Mouse (Mus musculus): Measurements from ENCODE around the gene Slc9a9.

The Slc9a9 gene

DNA sequence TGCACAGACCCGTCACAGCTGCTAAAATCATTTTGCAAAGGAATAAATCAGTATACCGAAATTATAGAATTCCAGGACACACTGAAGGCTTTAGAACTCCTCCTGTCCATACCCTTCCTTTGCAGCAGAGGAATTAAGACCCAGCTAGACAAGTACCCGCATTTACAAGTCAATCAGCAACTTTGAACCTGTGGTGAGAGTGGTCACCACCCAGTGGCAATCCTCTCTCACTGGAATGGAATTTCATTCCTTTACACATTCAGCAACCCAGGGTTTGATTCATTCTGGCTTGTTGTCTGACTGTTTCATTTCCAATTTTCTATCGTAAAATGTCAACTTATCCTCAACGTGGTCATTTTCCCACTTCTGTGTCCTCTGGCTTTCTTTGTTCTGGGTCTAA, 67.5 kb downstream of the Slc9a9 start:
- DNase-seq = no peak

DNA sequence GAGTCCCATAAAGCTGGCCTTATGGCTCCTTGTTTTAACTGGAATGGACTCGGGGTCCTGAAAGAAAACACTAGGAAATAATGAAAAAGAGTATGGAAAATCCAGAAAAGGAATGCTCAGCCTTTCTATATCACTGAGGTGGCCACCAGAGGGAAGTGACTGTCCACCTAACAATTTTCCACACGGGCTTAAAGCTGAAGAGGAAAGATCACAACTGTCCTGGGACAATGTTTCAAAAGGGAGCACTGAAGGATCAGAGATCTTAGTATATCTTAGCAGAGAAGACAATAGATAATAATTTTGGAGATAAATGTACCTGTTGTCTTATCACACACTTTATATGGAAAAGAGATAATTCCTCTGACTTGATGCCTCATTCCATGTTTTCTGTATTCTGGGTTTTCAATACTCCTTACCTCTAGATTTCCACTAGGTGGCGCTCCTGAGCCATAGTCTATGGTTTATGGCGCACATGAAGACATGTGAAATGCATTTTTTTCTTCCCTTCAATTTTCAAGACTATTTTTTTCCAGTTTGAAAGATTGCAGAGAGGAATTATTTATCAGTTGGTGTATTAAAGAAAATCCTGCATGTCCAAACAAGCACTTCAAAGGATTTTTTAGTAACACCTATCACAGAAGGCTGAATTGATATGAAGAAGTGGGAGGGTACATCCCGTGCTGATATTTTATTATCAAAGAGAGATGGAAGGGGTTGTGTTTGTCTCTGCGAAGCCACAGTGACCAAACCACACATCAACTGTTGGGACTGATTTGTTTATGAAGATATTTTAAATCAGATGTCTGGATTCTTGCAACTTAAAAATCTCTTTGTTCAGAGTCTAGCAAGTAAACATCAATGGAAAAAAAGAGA, 69.1 kb downstream of the Slc9a9 start:
- peak; percentile 62 for DNase-seq

DNA sequence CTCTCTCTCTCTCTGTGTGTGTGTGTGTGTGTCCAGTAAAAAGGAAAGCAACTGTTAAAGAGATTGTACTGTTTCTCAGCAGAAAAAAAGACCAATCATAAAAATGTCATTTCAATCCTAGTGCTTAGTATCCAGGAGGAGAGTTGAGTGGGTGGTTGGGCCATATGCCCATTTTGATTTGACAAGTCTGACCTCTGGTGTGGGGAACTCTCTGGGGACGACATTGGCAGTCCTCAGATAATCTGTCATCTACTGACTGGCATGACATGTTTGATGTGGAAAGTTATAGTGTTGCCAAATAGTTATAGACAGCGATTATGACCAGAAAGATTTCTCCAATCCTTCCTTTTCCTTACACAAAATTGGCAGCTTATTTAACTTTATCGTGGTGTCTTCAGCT, 71.1 kb downstream of the Slc9a9 start:
- DNase-seq = no peak

DNA sequence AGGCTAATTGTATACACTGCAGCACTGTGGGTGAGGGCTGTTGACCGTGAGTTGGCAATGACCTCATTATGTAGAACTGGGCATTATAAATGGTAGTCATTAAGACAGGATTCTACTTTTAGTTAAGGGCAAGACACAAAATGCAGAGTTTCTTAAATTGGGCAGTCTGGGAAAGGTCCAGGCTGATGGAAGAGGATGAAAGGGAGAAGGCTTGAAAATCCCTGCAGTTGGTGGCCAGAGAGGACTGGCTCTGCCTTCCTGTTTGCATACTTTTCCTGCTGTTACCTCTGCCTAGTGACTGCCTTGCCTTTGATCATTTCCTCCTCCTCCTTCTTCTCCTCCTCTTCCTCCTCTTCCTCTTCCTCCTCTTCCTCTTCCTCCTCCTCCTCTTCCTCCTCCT, 73.6 kb downstream of the Slc9a9 start:
- DNase-seq = no peak

DNA sequence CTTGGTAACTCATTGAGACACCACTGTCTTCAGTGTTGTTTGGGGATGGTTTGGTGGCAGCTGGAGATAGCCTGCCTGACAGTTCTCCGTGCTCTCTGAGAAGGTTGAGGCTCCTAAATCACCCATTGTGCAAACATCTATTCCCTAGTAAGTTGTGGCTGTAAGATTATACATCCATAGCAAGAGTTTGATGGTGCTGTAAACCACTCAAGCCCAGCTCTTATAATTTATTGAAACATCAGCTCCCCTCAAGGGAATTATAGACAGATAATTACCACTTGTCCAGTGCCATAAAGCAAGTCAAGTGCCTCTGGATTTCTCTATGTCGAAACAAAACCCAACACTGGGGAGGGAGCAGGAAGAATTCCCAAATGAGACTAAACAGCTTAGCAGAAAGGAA, 78.8 kb downstream of the Slc9a9 start:
- no peak for DNase-seq

DNA sequence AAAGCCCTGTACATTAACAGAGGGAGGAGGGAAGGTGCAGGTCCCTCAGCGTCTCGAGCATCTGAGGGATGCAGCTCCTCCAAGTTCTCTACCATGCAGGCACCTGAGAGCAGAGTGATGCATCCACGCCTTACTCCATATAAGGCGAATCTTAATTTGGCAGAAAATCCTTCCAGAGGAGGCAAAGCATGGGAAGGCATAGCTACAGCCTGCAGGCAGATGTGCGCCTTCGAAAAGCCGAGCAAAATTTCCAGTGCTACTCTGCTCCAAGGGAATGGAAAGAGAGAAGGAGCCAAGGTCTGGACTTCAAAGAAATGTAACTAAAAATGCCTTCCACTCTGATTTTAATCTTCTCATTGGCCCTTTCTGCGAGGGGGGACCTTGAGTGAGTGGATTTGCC, 80.5 kb downstream of the Slc9a9 start:
- no peak for DNase-seq

DNA sequence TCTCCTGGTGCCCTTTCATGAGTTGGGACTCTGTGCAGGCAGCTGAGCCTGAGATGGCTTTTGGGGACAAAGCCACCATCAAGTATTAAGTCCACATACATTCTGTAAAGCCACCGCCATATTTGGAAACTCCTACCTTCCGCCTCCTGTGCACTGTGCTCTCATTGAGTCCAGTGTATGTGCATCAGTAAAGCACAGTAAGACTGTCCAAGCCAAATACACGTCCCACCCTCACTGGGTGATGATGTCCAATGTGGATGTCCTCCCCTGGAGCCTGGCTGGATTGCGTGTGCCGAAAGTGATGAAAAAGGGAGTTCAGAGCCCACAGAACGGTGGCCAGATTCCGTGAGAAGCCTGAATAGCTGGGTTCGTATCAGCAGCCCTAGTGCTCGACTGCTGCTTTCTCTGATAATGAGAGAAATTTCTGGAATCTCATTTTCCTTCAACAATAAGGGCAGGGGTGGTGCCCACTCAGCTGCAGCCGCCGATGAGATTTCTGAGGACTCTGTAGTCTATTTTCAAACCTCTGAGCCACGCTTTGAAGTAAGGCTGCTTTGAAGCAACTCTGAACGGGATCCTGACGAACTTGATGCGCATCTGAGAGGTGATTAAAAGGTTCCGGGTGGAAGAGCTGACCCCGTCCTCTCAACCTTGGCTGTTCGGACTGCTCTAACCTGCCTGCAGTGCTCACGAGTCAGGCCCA, 81.4 kb downstream of the Slc9a9 start:
- DNase-seq = no peak

DNA sequence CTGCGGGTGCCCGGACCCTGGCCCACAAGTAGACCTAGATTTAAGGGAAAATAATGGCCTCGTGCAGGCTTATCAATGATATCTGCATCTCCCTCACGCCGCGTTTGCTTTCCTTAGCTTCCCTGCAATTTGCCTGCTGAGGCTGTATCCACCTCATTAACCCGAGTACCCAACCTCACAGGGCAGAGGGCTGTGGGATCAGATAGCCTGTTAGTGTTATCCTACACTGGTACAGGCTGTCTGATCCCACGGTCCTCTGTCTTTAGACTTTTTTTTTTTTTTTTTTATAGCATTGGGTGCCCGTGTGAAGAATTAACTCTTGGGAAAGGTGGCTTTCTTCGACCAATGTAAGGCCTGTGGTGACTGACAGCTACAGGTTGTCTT, 81.9 kb downstream of the Slc9a9 start:
- DNase-seq = no peak

DNA sequence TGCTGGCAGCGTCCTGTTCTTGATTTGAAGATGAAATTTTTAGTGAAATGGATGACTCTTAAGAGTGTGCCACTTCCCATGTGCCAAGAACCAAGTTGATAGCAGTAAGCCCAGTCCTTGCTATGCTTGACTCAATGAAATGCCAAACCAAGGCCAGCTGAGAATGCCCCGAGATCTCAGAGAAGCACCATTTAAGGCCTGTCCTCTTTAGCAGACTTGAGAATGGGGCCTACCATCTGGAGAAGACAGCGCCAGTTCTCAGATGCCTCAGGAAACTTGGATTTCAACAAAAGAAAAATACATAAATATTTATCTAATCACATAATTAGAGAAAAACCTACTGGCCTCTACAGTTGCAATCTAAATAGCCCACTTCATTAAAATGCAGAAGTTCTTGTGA, 82.4 kb downstream of the Slc9a9 start:
- DNase-seq = no peak

DNA sequence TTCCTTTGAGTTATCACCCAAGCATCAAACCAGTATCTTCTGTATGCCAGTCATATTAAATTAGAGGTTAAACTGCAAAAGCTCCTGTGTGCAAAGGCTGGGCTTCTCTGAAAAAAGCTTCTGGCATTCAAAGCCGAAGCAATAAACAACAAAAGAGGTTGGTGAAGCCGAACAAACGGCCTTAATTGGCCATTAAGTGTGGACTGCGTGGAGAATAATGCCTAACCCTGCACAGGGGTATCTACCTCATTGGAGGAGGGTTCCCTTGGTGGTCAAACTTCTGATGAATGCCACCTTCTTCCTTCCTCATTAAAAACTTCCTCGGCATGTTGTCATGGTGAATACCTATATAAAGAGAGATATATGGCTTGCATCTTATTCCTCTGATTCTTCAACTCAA, 90.2 kb downstream of the Slc9a9 start:
- DNase-seq = no peak

DNA sequence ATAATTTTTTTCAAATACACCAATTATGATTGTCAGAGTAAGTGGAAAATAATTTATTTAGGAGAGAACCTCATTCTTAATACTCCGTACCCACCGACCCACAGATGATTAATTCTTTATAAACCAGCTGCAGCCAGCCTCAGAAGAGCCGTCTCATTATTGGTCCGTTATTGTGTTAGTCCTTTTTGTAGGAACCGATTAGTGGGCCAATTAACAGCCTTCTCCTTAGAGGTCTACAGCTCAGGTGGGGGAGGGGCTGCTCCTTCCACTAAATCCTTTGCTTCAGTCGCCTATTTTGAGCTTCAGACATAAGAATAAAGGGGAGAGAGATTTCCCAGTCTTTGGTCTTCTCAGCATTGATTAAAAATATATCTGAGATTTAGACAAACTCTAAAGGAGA, 98.4 kb downstream of the Slc9a9 start:
- no peak for DNase-seq

DNA sequence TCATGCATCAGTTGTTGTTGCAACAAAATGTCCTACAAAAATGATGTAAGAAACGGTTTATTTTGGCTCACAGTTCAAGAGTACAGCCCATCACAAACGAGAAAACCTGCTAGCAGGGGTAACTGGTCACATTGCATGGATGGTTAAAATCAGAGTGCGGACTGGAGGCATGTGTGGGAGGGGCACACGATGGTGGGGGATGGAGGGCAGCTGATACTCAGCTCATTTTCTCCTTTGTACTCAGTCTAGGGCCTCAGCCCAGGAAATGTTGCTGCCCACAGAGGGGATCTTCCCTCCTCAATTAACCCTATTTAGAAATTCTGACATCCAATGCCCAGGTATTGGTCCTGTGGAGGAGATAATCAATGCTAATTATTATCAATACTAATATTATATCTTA, 98.8 kb downstream of the Slc9a9 start:
- DNase-seq = no peak

DNA sequence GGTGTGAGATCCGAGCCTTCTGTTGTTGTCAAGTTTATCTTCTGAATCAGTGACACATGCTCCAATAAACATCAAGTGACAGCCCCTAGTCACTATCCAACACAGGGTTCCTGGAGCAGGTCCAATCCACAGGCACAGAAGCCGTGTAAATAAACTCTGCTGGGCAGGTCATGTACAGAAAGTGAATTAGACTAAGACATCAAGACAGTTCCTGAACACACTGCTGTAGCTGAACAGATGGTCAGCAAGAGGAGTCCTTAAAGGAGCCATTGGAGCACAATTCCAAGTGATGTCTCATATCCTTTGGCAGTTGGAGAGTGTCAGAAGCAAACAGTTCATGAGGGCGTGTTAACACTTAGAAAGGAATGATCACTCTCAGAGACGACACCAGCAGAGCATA, 103.6 kb downstream of the Slc9a9 start:
- peak; percentile 77 for DNase-seq

DNA sequence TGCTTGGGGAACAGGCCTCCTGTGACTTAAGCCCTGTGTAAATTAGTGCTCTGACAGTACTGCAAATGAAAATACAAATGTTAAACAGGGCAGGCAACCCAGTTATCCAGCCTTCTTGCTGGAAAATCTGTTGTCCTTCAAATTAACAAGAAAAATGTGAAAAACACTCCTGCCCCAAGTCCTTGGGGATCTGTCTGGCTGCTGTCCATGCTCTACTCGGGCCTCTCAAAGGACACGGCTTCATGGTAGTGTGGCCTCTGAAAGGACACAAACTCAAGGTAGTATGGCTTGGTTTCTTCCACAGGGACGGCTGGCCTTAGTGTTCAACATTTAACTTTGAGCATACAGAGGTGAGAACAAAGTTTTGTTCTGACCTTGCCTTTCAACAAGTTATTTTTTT, 118.6 kb downstream of the Slc9a9 start:
- DNase-seq = no peak

DNA sequence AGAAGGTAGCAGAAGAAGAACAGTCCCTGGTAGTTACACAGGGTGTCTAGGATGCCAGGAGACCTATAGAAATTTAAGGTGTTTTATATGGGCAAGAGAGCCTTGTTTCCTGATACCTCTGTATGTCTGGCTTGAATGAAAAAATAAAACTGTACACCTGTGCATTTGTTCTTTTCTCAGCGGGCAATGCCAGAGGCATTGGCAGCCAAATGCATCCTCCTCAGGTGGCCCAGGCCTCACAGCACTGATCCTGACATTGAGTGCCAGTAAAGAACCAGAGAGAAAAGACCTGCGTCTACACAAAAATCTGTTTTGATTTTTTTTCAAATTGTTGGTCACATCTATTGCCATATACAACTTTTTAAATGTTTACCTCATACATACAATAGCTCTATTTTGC, 121.3 kb downstream of the Slc9a9 start:
- DNase-seq = peak; percentile 55

DNA sequence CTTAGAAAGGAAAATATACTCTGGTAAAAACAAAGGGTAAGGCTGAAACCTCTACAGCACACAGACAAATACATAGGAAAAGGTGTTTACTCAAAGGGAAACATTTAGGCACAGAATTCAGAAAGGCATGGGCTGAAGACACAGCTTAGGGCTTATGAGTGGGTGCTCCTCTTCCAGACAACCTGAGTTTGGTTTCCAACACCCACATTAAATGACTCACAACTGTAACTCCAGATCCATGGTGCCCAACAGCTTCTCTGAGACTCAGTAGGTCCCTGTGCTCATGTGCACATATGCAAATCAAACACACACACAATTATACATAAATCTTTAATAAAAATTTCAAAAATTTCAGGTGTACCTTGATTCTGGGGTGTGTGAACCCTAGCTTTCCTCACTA, 133.4 kb downstream of the Slc9a9 start:
- no peak for DNase-seq

DNA sequence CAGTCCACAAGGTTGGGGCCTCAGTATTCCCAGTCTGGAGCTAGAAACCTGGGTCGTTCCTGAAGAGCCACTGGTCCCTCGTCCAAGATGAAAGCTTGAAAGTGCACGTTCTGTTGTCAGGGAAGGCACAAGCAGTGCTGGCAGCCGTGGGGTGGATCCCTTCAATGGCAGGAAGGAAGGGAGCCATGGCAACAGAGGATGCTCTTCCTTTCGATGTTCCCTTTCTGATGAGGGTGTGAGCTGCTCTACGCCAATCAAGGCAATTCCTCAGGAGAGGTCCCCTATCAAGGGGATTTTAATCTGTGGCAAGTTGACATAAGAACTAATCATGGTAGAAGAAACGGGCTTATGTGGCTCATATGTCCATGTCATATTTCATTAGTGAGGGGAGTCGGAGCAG, 135.8 kb downstream of the Slc9a9 start:
- DNase-seq = no peak

DNA sequence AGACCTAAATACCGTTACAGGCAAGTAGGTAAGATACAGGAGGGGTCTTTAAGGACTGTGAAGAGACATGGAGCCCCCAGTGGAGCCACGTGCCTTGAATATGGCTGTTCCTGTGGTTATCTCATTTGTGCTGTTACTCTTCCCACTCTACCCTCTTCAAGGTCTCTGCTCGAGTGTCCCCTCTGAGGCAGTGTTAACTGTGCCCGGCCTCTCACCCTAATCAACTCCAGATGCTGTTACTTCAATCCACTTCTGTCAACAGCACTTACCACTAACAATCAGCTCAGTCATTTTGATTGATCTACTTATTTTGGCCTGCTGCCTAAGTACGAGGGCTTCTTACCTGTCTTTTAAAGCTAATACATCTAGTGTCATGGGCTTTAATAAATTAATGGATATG, 145.8 kb downstream of the Slc9a9 start:
- DNase-seq = no peak

DNA sequence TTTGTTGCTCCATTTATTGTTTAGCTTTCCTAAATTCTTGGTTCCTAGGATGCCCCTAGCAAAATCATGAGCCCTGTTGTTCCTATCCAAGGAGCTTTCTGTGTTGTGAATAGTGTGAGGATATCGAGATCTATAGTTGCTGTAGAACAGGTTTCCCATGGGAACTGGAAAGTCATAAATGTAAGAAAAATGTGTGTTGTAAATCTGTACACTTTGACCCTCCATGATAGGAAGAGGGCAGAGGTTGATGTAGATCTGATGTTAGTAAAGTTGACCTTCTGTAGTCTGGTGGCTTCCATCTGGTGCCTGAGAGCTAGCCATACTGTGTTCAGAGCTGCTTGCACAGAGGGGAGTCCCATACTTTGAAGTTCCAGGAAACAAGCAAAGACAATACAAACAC, 151.6 kb downstream of the Slc9a9 start:
- DNase-seq = no peak

DNA sequence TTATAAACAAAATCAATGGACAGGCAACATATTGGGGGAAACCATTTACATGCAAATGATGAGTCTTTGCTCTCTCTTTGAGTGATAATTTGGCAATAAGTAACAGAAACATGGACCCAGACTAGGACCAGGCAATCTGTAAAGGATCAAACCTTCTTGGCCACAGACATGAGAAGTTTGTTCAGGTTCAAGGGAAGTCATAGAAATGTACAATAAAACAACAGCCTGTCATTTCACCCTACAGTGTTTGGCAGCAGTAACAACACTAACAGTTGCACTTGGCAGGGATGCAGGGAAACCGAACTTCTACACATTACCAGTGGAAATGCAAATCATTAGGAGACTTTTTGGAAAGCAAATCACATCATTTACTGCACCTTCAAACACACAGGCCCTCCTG, 164.1 kb downstream of the Slc9a9 start:
- no peak for DNase-seq

DNA sequence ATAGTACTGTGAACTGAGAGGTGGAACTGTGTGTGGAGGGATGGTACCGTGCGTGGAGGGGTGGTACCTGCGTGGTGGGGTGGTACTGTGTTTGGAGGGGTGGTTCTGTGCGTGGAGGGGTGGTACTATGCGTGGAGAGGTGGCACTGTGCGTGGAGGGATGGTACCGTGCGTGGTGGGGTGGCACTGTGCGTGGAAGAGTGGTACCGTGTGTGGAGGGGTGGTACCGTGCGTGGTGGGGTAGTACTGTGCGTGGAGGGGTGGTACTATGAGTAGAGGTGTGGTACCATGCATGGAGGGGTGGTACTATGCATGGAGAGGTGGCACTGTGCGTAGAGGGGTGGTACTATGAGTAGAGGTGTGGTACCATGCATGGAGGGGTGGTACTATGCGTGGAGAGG, 167.7 kb downstream of the Slc9a9 start:
- no peak for DNase-seq

DNA sequence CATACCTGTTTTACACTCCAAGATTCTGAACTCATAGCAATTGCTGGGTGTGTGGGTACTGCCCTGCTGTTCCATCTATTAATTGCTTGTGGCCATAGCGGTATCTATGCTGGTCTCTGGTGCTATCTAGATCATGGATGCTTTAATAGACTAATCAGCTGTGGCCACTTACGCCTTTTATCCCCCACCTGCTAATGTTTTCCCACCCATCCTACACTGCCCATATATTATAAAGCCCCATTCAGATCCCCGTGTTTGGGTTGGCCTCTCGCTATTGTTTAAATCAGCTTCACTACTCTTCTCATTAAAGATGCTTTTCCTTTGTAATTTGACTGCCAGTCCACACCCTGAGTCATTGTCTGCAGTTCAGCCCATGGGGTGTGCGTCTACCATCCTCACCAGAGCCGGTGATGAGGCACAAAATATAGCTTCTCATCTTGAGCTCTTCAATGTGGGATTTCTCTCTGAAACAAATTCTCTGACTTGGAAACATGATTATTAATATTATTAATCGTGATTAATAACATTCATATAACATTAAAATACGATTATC, 168.8 kb downstream of the Slc9a9 start:
- no peak for DNase-seq

DNA sequence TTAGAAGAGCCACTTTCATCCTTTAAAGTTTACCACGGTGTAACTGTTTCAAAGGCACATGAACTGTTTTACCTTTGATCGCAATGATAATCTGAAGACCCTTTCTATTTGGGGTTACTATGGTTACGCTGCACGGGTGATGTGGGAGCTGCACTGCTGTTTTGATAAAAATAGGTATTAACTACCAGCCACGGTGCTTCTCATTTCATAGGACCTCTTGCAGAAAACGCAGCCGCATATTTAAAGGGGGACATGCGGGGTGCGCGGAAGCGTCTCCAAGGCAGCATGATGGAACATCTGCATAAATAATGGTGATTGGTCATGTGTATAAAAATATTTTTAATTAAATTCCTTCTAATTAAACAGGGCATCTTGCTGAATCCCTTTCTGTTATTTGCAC, 169.5 kb downstream of the Slc9a9 start:
- no peak for DNase-seq

DNA sequence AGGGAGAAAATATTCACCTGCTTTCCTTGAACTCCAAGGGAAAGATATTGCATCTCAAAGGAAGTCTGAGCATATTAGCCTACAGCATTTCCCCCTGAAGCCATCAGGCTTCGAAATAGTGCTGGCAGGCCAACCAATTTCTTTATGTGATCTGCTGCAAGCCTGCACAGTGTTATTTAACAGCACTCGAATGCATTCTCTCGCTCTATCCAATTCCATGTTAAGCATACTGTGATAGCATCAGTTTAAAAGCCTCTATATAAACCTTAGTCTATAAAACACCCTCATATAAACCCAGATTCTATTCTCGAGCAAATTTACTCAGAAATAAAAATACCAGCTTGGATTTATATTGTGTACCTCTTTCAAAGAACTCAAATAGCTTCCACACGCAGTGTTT, 170.7 kb downstream of the Slc9a9 start:
- DNase-seq = no peak
